Mouse (Mus musculus) heart, embryonic 14.5 days (tissue): ENCODE results near the gene Ttll13. TPM values are rescaled to one million over a fixed set of nuclear protein-coding genes. Genes with fewer than 3 reads are reported as not detected.

ENCODE experiments used
- ATAC-seq: fragments of 200-750 bp; cut with Nextera tagmentation; 2 replicates; pipeline ENCODE4 v1.8.0; 2017; ENCODE audit warnings: low read depth, moderate TSS enrichment; ENCODE audit not compliant: insufficient number of reproducible peaks, insufficient read depth, low FRiP score
- H3K27ac ChIP-seq, 2 experiments: fragments of 200-500 bp in 1 of 2; fragments of 300-500 bp in 1 of 2; sonication (generic) in 1 of 2; replicated peaks in 1 of 2; 2 replicates each; pipeline ENCODE4 v1.5.1; 2012 to 2014; ENCODE audit warnings: low read depth in 2 of 2, low read length in 2 of 2, control low read depth in 1 of 2, mild to moderate bottlenecking in 1 of 2, mixed read lengths in 1 of 2; ENCODE audit not compliant: control insufficient read depth in 1 of 2, insufficient read depth in 1 of 2
- H3K27me3 ChIP-seq: fragments of 300-500 bp; sonication (generic); 2 replicates; pipeline ENCODE4 v1.6.1; 2014; ENCODE audit warnings: mild to moderate bottlenecking, low read length, control low read depth; ENCODE audit not compliant: control insufficient read depth, insufficient read depth
- H3K36me3 ChIP-seq: fragments of 300-500 bp; sonication (generic); 2 replicates; pipeline ENCODE4 v1.6.1; 2014; ENCODE audit warnings: mild to moderate bottlenecking, control low read depth, low read length, mixed read lengths; ENCODE audit not compliant: control insufficient read depth, insufficient read depth
- H3K4me1 ChIP-seq, 2 experiments: fragments of 200-500 bp in 1 of 2; fragments of 300-500 bp in 1 of 2; sonication (generic) in 1 of 2; 2 replicates each; pipeline ENCODE4 v1.6.1; 2012 to 2014; ENCODE audit warnings: low read length in 2 of 2, control low read depth in 1 of 2, mixed read lengths in 1 of 2; ENCODE audit not compliant: control insufficient read depth in 2 of 2, insufficient read depth in 2 of 2
- H3K4me2 ChIP-seq: fragments of 300-500 bp; sonication (generic); 2 replicates; pipeline ENCODE4 v1.6.1; 2014; ENCODE audit warnings: mild to moderate bottlenecking, low read length
- H3K4me3 ChIP-seq, 2 experiments: fragments of 200-500 bp in 1 of 2; fragments of 300-500 bp in 1 of 2; sonication (generic) in 1 of 2; 2 replicates each; pipeline ENCODE4 v1.5.1; 2012 to 2014; ENCODE audit warnings: low read length in 2 of 2, mild to moderate bottlenecking in 2 of 2, control low read depth in 1 of 2, low read depth in 1 of 2, moderate library complexity in 1 of 2; ENCODE audit not compliant: control insufficient read depth in 1 of 2, insufficient read depth in 1 of 2
- H3K9ac ChIP-seq: fragments of 300-500 bp; sonication (generic); 2 replicates; pipeline ENCODE4 v1.6.1; 2014; ENCODE audit warnings: mild to moderate bottlenecking, low read length
- H3K9me3 ChIP-seq: fragments of 300-500 bp; sonication (generic); 2 replicates; pipeline ENCODE4 v1.6.1; 2016; ENCODE audit warnings: low read length, control low read depth; ENCODE audit not compliant: control insufficient read depth
- WGBS: fragments of 180-500 bp; shearing (Covaris S2); extraction: QIAGEN DNeasy Blood & Tissue Kit; methylation state at CpG from one replicate; pipeline ENCODE4 v1.1.7; 2014; 5-methylcytosine and 5-hydroxymethylcytosine counted together
- polyA plus RNA-seq: library from polyadenylated mRNA; unstranded; fragments of >200 nt; fragmentation: Nextera tagmentation; extraction: Ambion mirVana; gene quantifications from 2 replicates; pipeline ENCODE4 v1.2.1, GENCODE M21; 2014

The Ttll13 gene
- polyA plus RNA-seq, 1 experiment from 2014 or later, result 1.6 TPM

DNA sequence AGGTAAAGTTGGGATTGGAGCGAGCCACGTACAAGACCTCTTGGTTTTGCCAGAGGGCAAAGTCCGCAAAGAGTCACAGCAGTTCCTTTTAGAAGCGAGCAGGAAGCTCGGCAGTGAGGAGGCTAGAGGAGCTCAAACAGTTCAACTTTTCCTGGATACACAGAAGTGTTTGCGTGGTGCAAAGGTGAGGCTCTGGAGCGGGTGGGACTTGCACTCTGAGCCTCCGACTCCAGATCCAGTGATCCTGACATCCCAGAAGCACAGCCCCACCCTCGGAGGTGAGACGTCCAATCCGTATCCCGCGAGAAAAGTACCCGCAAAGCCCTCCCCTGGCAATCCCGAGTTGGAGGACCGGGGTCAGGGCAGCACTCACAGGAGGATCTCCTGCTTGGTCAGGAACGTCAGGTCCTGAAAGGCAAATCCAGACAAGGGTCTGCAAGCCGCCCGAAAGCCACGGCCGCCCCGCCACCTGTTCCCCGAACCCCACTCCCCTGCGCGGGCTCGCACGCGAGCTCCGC, 14.1 kb upstream of the Ttll13 start:
- ATAC-seq, result peak; percentile 3; the same call in 1 of the 2 replicates
- H3K36me3 ChIP-seq, result peaks cover 15% of the 10 kb centered on the region
- H3K9me3 ChIP-seq, result no peaks in the 10 kb centered on the region
- H3K27ac ChIP-seq, result peak overlapping the region in 1 of 2 experiments; percentile 11; a peak in 2 of 4 replicates
- peaks cover 4 to 18% of the 10 kb centered on the region in 2 experiments; a peak in 3 of 4 replicates for H3K4me1 ChIP-seq
- peak overlapping the region; percentile 62 for H3K9ac ChIP-seq
- no peaks in the 10 kb centered on the region for H3K27me3 ChIP-seq
- H3K4me2 ChIP-seq, result peak overlapping the region; percentile 89
- peak overlapping the region; percentile 53 to 59 for H3K4me3 ChIP-seq
- 2% methylated on average over 28 of the region's 29 CpGs for WGBS

DNA sequence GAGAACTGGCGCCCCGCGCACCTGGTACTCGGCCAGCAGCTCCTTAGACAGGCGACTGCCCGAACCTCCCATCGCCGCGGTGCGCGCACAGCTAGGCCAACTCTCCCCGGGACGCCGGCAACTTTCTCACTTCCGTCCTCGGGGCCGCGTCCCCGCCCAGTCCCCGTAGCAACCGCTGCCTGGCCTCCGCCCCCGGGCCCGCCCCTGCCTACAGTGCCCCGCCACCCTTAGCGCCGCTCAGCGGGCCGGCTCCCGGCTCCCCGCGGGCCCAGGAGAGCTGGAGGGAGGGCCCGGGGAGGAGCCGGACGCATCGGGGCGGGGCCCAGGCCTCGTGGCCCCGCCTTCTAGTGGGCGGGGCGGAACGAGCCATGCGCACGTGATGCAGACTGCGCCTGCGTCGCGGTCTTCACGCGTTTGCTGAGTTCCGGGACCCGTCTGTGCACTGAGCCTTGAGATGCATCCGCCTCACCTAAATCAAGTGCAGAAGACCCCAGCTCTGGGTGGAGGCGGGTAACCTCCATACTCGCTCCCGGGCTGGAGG, 13.6 kb upstream of the Ttll13 start, which contains the start of the genes Cib1 and Gdpgp1:
Cib1 (minus strand) TSS at position 325 of the 541 bp plus-strand sequence.
Gdpgp1 (plus strand) TSS at position 377 of the 541 bp plus-strand sequence.
- Histone ChIP-seq H3K27me3 (no peaks in the 10 kb centered on the region), H3K4me1 (peaks cover 4 to 18% of the 10 kb centered on the region in 2 experiments; a peak in 3 of 4 replicates), H3K4me2 (peak within 1 kb of the TSS; percentile 89), H3K27ac (peak within 1 kb of the TSS; percentile 52 to 75; a peak in 3 of 4 replicates), H3K9ac (peak within 1 kb of the TSS; percentile 82), H3K9me3 (no peaks in the 10 kb centered on the region), H3K4me3 (peak within 1 kb of the TSS; percentile 53 to 69), H3K36me3 (peaks cover 10% of the 10 kb centered on the region)
- 1% methylated on average over 53 of the region's 56 CpGs for WGBS
- peak; percentile 100 for ATAC-seq

DNA sequence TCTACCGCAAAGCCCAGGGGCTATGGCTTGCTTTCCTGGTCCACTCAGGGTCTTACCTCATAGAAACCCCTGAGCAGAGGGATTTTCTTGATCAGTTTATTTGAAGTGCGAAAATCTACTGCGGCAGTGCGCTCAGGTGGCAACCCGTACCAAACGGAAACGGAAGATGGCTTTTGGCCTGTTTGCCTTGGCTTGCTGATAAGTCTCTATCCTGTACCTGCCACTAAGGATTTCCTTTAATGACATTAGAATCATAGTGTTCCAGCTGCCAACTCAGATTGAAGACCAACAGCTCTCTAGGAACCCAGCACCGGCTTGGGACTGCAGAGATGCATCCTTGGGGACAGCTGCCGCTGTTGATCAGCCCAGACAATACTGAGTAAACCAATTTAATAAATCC, 12.4 kb upstream of the Ttll13 start:
- no peaks in the 10 kb centered on the region for H3K27me3 ChIP-seq
- H3K4me3 ChIP-seq, result peak overlapping the region in 1 of 2 experiments; percentile 53; a peak in 1 of 4 replicates
- H3K4me2 ChIP-seq, result peak overlapping the region; percentile 89
- 64% methylated on average over 9 of the region's 9 CpGs for WGBS
- H3K9me3 ChIP-seq, result no peaks in the 10 kb centered on the region
- no peak for ATAC-seq
- H3K36me3 ChIP-seq, result peaks cover 8% of the 10 kb centered on the region
- H3K9ac ChIP-seq, result peak overlapping the region; percentile 50
- no peak overlapping the region for H3K27ac ChIP-seq
- H3K4me1 ChIP-seq, result peaks cover 4 to 18% of the 10 kb centered on the region in 2 experiments; a peak in 3 of 4 replicates

DNA sequence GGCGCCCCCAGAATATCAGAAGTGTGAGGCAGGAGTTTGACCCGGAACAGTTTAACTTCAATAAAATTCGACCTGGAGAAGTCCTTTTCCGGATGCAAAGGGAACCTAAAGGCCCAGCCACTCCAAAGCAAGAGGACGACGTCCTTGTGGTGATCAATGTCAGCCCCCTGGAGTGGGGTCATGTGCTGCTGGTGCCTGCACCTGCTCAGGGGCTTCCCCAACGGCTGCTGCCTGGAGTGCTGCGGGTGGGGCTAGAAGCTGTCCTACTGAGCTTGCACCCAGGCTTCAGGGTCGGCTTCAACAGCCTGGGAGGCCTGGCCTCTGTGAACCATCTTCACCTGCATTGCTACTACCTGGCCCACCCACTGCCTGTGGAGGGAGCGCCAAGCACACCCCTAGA, 7.6 kb upstream of the Ttll13 start:
- Histone ChIP-seq H3K36me3 (peaks cover 24% of the 10 kb centered on the region), H3K9ac (no peak overlapping the region), H3K9me3 (no peaks in the 10 kb centered on the region), H3K27me3 (no peaks in the 10 kb centered on the region), H3K4me1 (peaks cover 4 to 6% of the 10 kb centered on the region in 2 experiments), H3K4me2 (no peak overlapping the region), H3K4me3 (no peak overlapping the region), H3K27ac (no peak overlapping the region)
- no peak for ATAC-seq
- WGBS, result 88% methylated on average over 10 of the region's 10 CpGs

DNA sequence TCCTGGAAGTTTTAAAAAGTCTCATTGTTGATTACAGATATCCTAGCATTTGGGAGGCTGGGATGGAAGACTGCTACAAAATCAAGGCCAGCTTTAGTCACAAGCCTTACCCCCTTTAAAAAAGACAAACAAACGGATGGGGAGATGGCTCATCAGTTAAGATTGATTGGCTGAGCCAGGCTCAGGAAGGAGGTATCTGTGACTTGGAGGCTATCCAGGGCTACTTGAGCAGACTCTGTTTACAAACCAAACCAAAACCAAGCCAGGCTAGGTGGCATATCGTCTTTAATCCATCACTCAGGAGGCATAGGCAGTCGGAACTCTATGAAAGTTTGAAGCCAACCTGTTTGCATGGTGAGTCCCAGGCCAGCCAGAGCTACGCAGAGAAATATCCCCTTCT, 4.5 kb upstream of the Ttll13 start:
- no peak overlapping the region for H3K27ac ChIP-seq
- no peaks in the 10 kb centered on the region for H3K27me3 ChIP-seq
- peaks cover 24% of the 10 kb centered on the region for H3K36me3 ChIP-seq
- no peak for ATAC-seq
- H3K9ac ChIP-seq, result no peak overlapping the region
- H3K4me2 ChIP-seq, result no peak overlapping the region
- no peak overlapping the region for H3K4me3 ChIP-seq
- WGBS, result 81% methylated on average over 4 of the region's 4 CpGs
- no peaks in the 10 kb centered on the region for H3K9me3 ChIP-seq
- H3K4me1 ChIP-seq, result no peaks in the 10 kb centered on the region; a peak in 1 of 4 replicates

DNA sequence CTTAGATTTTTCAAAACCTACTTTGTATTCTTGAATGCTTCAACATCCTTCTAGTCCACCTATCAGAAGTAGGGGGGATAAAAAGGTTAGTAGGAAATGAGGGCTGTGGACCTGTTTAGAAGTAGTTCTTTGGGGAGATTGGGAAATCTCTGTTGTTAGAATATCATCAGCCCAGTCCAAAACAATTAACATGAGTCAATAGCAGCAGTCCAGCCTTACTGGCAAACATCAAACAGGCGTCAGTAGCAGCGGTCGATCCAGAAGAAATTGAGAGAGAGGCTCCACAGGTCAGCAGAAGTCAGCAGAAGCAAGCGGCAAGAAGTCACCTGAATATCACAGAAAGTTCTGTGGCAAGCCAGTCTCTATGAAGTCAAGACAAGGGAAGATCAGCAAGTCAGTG, 1.3 kb upstream of the Ttll13 start:
- 89% methylated on average over 4 of the region's 4 CpGs for WGBS
- Histone ChIP-seq H3K4me1 (no peaks in the 10 kb centered on the region; a peak in 1 of 4 replicates), H3K9me3 (no peaks in the 10 kb centered on the region), H3K4me3 (no peak overlapping the region), H3K9ac (no peak overlapping the region), H3K27me3 (no peaks in the 10 kb centered on the region), H3K36me3 (peaks cover 10% of the 10 kb centered on the region; the same call in 1 of the 2 replicates), H3K4me2 (no peak overlapping the region), H3K27ac (no peak overlapping the region)
- no peak for ATAC-seq

DNA sequence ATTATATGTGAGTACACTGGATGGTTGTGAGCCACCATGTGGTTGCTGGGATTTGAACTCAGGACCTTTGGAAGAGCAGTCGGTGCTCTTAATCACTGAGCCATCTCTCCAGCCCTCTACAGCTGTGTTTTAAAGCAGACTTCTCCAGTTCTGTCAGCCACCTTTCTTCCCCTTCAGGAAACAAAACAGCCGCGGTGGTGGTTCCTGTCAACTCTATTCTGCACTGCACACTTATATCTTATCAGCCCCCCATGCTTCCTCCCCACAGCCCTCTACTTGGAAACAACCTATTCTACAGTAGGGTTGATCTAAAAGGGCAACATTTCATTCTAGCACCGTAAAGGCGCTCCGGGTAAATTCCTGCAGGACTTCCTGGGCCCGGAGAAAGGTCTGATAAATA, 683 bp downstream of the Ttll13 start:
- no peaks in the 10 kb centered on the region; a peak in 1 of 4 replicates for H3K4me1 ChIP-seq
- 24% methylated on average over 7 of the region's 7 CpGs for WGBS
- peak overlapping the region in 1 of 2 experiments; percentile 81; a peak in 3 of 4 replicates for H3K27ac ChIP-seq
- H3K4me2 ChIP-seq, result peak overlapping the region; percentile 76
- peak overlapping the region; percentile 79 for H3K9ac ChIP-seq
- peak overlapping the region in 1 of 2 experiments; percentile 61; a peak in 3 of 4 replicates for H3K4me3 ChIP-seq
- no peak; the same call in 1 of the 2 replicates for ATAC-seq
- H3K9me3 ChIP-seq, result no peaks in the 10 kb centered on the region
- H3K27me3 ChIP-seq, result no peaks in the 10 kb centered on the region
- H3K36me3 ChIP-seq, result no peaks in the 10 kb centered on the region
